Mouse (Mus musculus) liver, adult 2 months (tissue): ENCODE results near the gene Ube2cbp.
A peak's percentile ranks its signal among the peaks of the same experiment; 100 is the strongest.

ENCODE experiments used
- CTCF ChIP-seq: fragments of 200-500 bp; IDR thresholded peaks from 2 replicates; pipeline ENCODE4 v1.5.1; 2011; ENCODE audit warnings: low read depth, low read length, control low read depth
- POLR2A ChIP-seq: fragments of 200-500 bp; IDR thresholded peaks from 2 replicates; pipeline ENCODE4 v1.6.1; 2011; ENCODE audit warnings: low read length, control low read depth; ENCODE audit not compliant: insufficient read depth; ENCODE audit errors: extremely low read depth

DNA sequence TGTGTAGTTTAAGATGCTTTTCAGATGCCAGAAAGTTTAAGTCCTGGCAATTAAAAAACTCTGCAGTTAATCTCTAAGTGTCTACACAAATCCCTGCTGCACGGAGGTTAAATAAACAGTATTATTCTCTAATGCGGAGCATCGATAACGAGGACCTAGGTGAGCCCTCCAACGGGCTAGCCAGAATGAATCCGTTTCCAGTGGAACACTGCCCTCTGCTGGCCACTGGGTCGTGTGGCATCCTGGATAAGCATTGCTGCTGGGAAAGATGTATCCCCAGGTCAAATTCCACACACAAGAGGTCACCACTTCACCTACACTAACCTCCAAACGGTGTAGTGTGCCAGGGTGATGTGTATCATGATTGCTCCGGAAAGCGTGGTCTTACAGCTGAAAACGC, 15.2 kb downstream of the Ube2cbp start:
- TF ChIP-seq POLR2A (no peak), CTCF (peak; percentile 98)
